Mouse (Mus musculus) CH12.LX (cell line): ENCODE measurements around the gene Gapvd1. TPM values are rescaled to one million over a fixed set of nuclear protein-coding genes. Genes with fewer than 3 reads are reported as not detected.

ENCODE experiments used
- DNase-seq: peaks from one replicate; pipeline ENCODE4 v3.0.0-alpha.2; 2013; ENCODE audit errors: extremely low read depth
- H3K27ac ChIP-seq: 2 replicates; pipeline ENCODE4 v1.5.1; 2012; ENCODE audit warnings: low read depth, mild to moderate bottlenecking, control low read depth, moderate library complexity; ENCODE audit not compliant: insufficient read depth
- H3K27me3 ChIP-seq: replicated peaks from 2 replicates; pipeline ENCODE3; 2012; ENCODE audit warnings: inconsistent platforms
- H3K36me3 ChIP-seq, 2 experiments: replicated peaks in 1 of 2; 2 replicates each; pipeline versions ENCODE3 to v1.6.1; 2012; ENCODE audit warnings: inconsistent platforms in 1 of 2, low read length in 1 of 2, mild to moderate bottlenecking in 1 of 2, mixed read lengths in 1 of 2, moderate library complexity in 1 of 2; ENCODE audit not compliant: control insufficient read depth in 1 of 2, insufficient read depth in 1 of 2
- H3K4me1 ChIP-seq, 2 experiments: 2 replicates each; pipeline ENCODE4 v1.6.1; 2012; ENCODE audit warnings: inconsistent platforms in 1 of 2, moderate library complexity in 1 of 2; ENCODE audit not compliant: insufficient read depth in 2 of 2, control insufficient read depth in 1 of 2
- H3K4me2 ChIP-seq: 2 replicates; pipeline ENCODE4 v1.6.1; 2012; ENCODE audit warnings: low read depth, mild to moderate bottlenecking, control low read depth; ENCODE audit not compliant: poor library complexity, insufficient read depth, severe bottlenecking
- H3K4me3 ChIP-seq, 3 experiments: fragments of 150-350 bp in 1 of 3; sonication (generic) in 1 of 3; replicated peaks in 1 of 3; 2 replicates each; pipeline versions ENCODE3 to v1.5.1; 2011 to 2012; ENCODE audit warnings: low read depth in 2 of 3, low read length in 2 of 3, mild to moderate bottlenecking in 2 of 3, moderate library complexity in 2 of 3, control low read depth in 1 of 3, improper control_type of control experiment in 1 of 3, inconsistent platforms in 1 of 3, mixed read lengths in 1 of 3; ENCODE audit not compliant: poor library complexity in 1 of 3
- H3K79me2 ChIP-seq: replicated peaks from 2 replicates; pipeline ENCODE4 v1.6.1; 2012; ENCODE audit warnings: mild to moderate bottlenecking, moderate library complexity; ENCODE audit not compliant: control insufficient read depth, poor library complexity, insufficient read depth, severe bottlenecking; ENCODE audit errors: extremely low read depth
- H3K9ac ChIP-seq: 2 replicates; pipeline ENCODE4 v1.6.1; 2012; ENCODE audit warnings: low read depth, mild to moderate bottlenecking, control low read depth, moderate library complexity; ENCODE audit not compliant: insufficient read depth
- H3K9me3 ChIP-seq: replicated peaks from 2 replicates; pipeline ENCODE3; 2012; ENCODE audit warnings: low read length, inconsistent platforms, mixed read lengths
- BHLHE40 ChIP-seq: IDR thresholded peaks from 2 replicates; pipeline ENCODE4 v1.6.1; 2011; ENCODE audit warnings: mild to moderate bottlenecking, low read depth, low read length, improper control_type of control experiment
- CHD1 ChIP-seq: IDR thresholded peaks from 2 replicates; pipeline ENCODE4 v1.6.1; 2012; ENCODE audit warnings: low read depth, low read length, improper control_type of control experiment, inconsistent platforms
- CHD2 ChIP-seq: IDR thresholded peaks from 2 replicates; pipeline ENCODE4 v1.6.1; 2011; ENCODE audit warnings: low read length, improper control_type of control experiment
- CTCF ChIP-seq, 2 experiments: IDR thresholded peaks in 1 of 2; conservative IDR thresholded peaks in 1 of 2; 2 replicates each; pipeline ENCODE4 v1.5.1; 2011 to 2012; ENCODE audit warnings: low read depth in 2 of 2, low read length in 2 of 2, improper control_type of control experiment in 1 of 2, inconsistent platforms in 1 of 2, mild to moderate bottlenecking in 1 of 2, moderate library complexity in 1 of 2
- E2F4 ChIP-seq: IDR thresholded peaks from 2 replicates; pipeline ENCODE4 v1.6.1; 2011; ENCODE audit warnings: low read depth, low read length, improper control_type of control experiment; ENCODE audit not compliant: insufficient replicate concordance
- EP300 ChIP-seq: IDR thresholded peaks from 2 replicates; pipeline ENCODE4 v1.6.1; 2011; ENCODE audit warnings: low read length, improper control_type of control experiment
- ETS1 ChIP-seq: conservative IDR thresholded peaks from 2 replicates; pipeline ENCODE4 v1.6.1; 2012; ENCODE audit warnings: low read depth, mild to moderate bottlenecking, inconsistent platforms, low read length, improper control_type of control experiment, moderate library complexity
- GABPA ChIP-seq: IDR thresholded peaks from 2 replicates; pipeline ENCODE4 v1.6.1; 2012; ENCODE audit warnings: low read depth, low read length, improper control_type of control experiment, inconsistent platforms; ENCODE audit not compliant: insufficient replicate concordance
- HCFC1 ChIP-seq: IDR thresholded peaks from 2 replicates; pipeline ENCODE4 v1.6.1; 2012; ENCODE audit warnings: low read depth, mild to moderate bottlenecking, inconsistent platforms, low read length, improper control_type of control experiment
- JUN ChIP-seq: IDR thresholded peaks from 2 replicates; pipeline ENCODE4 v1.6.1; 2011; ENCODE audit warnings: low read depth, mild to moderate bottlenecking, low read length, improper control_type of control experiment, moderate library complexity; ENCODE audit not compliant: insufficient read depth
- JUND ChIP-seq: conservative IDR thresholded peaks from 2 replicates; pipeline ENCODE4 v1.6.1; 2011; ENCODE audit warnings: low read depth, low read length, improper control_type of control experiment
- MAZ ChIP-seq: IDR thresholded peaks from 2 replicates; pipeline ENCODE4 v1.6.1; 2012; ENCODE audit warnings: low read depth, mild to moderate bottlenecking, inconsistent platforms, low read length, improper control_type of control experiment, moderate library complexity
- MEF2A ChIP-seq: IDR thresholded peaks from 2 replicates; pipeline ENCODE4 v1.6.1; 2014; ENCODE audit warnings: low read depth, mild to moderate bottlenecking, inconsistent platforms, low read length, improper control_type of control experiment, borderline replicate concordance
- NELFE ChIP-seq: IDR thresholded peaks from 2 replicates; pipeline ENCODE4 v1.6.1; 2011; ENCODE audit warnings: low read depth, low read length, improper control_type of control experiment
- NRF1 ChIP-seq: IDR thresholded peaks from 2 replicates; pipeline ENCODE4 v1.6.1; 2014; ENCODE audit warnings: low read depth, mild to moderate bottlenecking, inconsistent platforms, low read length, improper control_type of control experiment, moderate library complexity
- PAX5 ChIP-seq: IDR thresholded peaks from 2 replicates; pipeline ENCODE4 v1.6.1; 2012; ENCODE audit warnings: low read length, inconsistent platforms, mixed read lengths
- POLR2A ChIP-seq: IDR thresholded peaks from 2 replicates; pipeline ENCODE4 v1.6.1; 2011; ENCODE audit warnings: low read depth, mild to moderate bottlenecking, improper control_type of control experiment, low read length
- POLR2AphosphoS2 ChIP-seq: IDR thresholded peaks from 2 replicates; pipeline ENCODE4 v1.6.1; 2011; ENCODE audit warnings: low read depth, low read length, improper control_type of control experiment
- RCOR1 ChIP-seq: conservative IDR thresholded peaks from 2 replicates; pipeline ENCODE4 v1.6.1; 2012; ENCODE audit warnings: low read depth, mild to moderate bottlenecking, inconsistent platforms, low read length, improper control_type of control experiment
- SIN3A ChIP-seq: IDR thresholded peaks from 2 replicates; pipeline ENCODE4 v1.6.1; 2012; ENCODE audit warnings: low read length, improper control_type of control experiment, inconsistent platforms
- SMC3 ChIP-seq: IDR thresholded peaks from 2 replicates; pipeline ENCODE4 v1.6.1; 2011; ENCODE audit warnings: low read depth, low read length, improper control_type of control experiment
- TBP ChIP-seq: conservative IDR thresholded peaks from 2 replicates; pipeline ENCODE4 v1.6.1; 2011; ENCODE audit warnings: low read depth, low read length, improper control_type of control experiment
- UBTF ChIP-seq: IDR thresholded peaks from 2 replicates; pipeline ENCODE4 v1.6.1; 2012; ENCODE audit warnings: low read depth, mild to moderate bottlenecking, inconsistent platforms, low read length, improper control_type of control experiment, moderate library complexity
- USF1 ChIP-seq: IDR thresholded peaks from 2 replicates; pipeline ENCODE4 v1.6.1; 2014; ENCODE audit warnings: low read depth, mild to moderate bottlenecking, inconsistent platforms, low read length, improper control_type of control experiment
- USF2 ChIP-seq: conservative IDR thresholded peaks from 2 replicates; pipeline ENCODE4 v1.6.1; 2011; ENCODE audit warnings: low read depth, low read length, improper control_type of control experiment
- dilution Hi-C: fragments of 300-500 bp; cut with MboI; formaldehyde crosslinking; loops from 2 replicates; pipeline ENCODE4 v1.14.3; 2020; ENCODE audit warnings: low sequenced_read_pairs; ENCODE audit not compliant: extremely low pct_unique_long_range_greater_than_20kb, extremely low pct_ligation_motif_present
- in situ Hi-C: fragments of 300-500 bp; cut with MboI; formaldehyde crosslinking; loops from 3 replicates; pipeline ENCODE4 v1.14.3; 2019; ENCODE audit warnings: low sequenced_read_pairs, low pct_ligation_motif_present, low pct_unique_long_range_greater_than_20kb, mixed read lengths
- polyA plus RNA-seq: library from polyadenylated mRNA; unstranded; fragments of >175 nt; gene quantifications from 2 replicates; pipeline ENCODE4 v1.2.1, GENCODE M21; 2012; ENCODE audit warnings: low read depth; ENCODE audit not compliant: insufficient read length
- total RNA-seq, 2 experiments: library from RNA; depleted of rRNA; stranded (reverse); fragments of 300-350 nt in 1 of 2; fragments of >200 nt in 1 of 2; gene quantifications; 2 replicates each; pipeline ENCODE4 v1.2.3; 2012 to 2014

Gene Gapvd1
- total and polyA plus RNA-seq, 3 experiments: 45.1 to 71.3 (median 47.0) TPM

GRCm38 (mm10) chr2:34804172-34804571 is 49.1 kb upstream of the Gapvd1 start:
- no peak for DNase-seq
- Histone ChIP-seq H3K9me3 (no peaks in the 10 kb centered on the region), H3K79me2 (peaks cover 61% of the 10 kb centered on the region), H3K4me3 (no peak overlapping the region), H3K4me1 (peaks cover 8 to 47% of the 10 kb centered on the region in 2 experiments), H3K27me3 (no peaks in the 10 kb centered on the region), H3K4me2 (peak overlapping the region; percentile 79; the same call in 1 of the 2 replicates), H3K27ac (no peak overlapping the region), H3K9ac (peak overlapping the region; percentile 29; the same call in 1 of the 2 replicates), H3K36me3 (peaks cover 22 to 47% of the 10 kb centered on the region in 2 experiments)
- in situ Hi-C loops (no loop called here), dilution Hi-C loops (no loop called here)
- TF ChIP-seq E2F4 (no peak), JUND (no peak), TBP (no peak), GABPA (no peak), ETS1 (no peak), CTCF (conservative IDR thresholded peaks at IDR 0.05 in 1 of 2, IDR thresholded peaks at IDR 0.05 in 1 of 2; ENCODE audit: low read depth in 2 of 2, low read length in 2 of 2) (no peak), USF2 (no peak), HCFC1 (no peak), CHD2 (no peak), NRF1 (no peak)

- Histone ChIP-seq H3K27me3 (no peaks in the 10 kb centered on the region), H3K4me2 (peak overlapping the region; percentile 79), H3K79me2 (peaks cover 57% of the 10 kb centered on the region), H3K36me3 (peaks cover 18 to 43% of the 10 kb centered on the region in 2 experiments), H3K9ac (peak overlapping the region; percentile 98; the same call in 1 of the 2 replicates), H3K27ac (no peak overlapping the region), H3K9me3 (no peaks in the 10 kb centered on the region), H3K4me3 (peak overlapping the region in 2 of 3 experiments; percentile 27 to 55), H3K4me1 (peaks cover 8 to 51% of the 10 kb centered on the region in 2 experiments)
- TF ChIP-seq USF2 (no peak), JUND (no peak), MAZ (no peak), MEF2A (no peak), USF1 (no peak), NELFE (no peak), JUN (no peak), BHLHE40 (no peak), POLR2A (no peak), POLR2AphosphoS2 (no peak), PAX5 (no peak), SMC3 (no peak), EP300 (no peak), UBTF (no peak), SIN3A (no peak), RCOR1 (no peak), CHD1 (no peak), HCFC1 (no peak), CTCF (conservative IDR thresholded peaks at IDR 0.05 in 1 of 2, IDR thresholded peaks at IDR 0.05 in 1 of 2; ENCODE audit: low read depth in 2 of 2, low read length in 2 of 2) (no peak)
- dilution Hi-C loops: no loop called here
- in situ Hi-C loops: no loop called here
- DNase-seq: no peak
Observed at GRCm38 (mm10) chr2:34803746-34804145, 48.7 kb upstream of the Gapvd1 start.
